Mouse (Mus musculus) midbrain, embryonic 16.5 days (tissue): ENCODE data around the gene Ttll1. TPM values are rescaled to one million over a fixed set of nuclear protein-coding genes. Genes with fewer than 3 reads are reported as not detected.

Experiments
- microRNA-seq: library from miRNA; unstranded; fragments of <30 nt; microRNA quantifications from one replicate; pipeline ENCODE4, GENCODE M21; 2017
- polyA plus RNA-seq: library from polyadenylated mRNA; unstranded; fragments of >200 nt; fragmentation: Nextera tagmentation; extraction: Ambion mirVana; gene quantifications from 2 replicates; pipeline ENCODE4 v1.2.1, GENCODE M21; 2015

The Ttll1 gene
- polyA plus RNA-seq, 1 experiment from 2014 or later, result 130 TPM

Small RNAs within 50 kb of the gene (microRNA-seq; reads per million reads assigned to microRNA genes)
- gene Gm24575, result not detected

Other genes starting within 250 kb of the Ttll1 start
- 45.1 and 45.6 TPM in 2 replicates for gene Arfgap3, start 160.6 kb downstream of the Ttll1 start, polyA plus RNA-seq
- 23.4 and 23.5 TPM in 2 replicates for gene Pacsin2, start 46.3 kb downstream of the Ttll1 start, polyA plus RNA-seq
- gene Bik, start 16.0 kb upstream of the Ttll1 start, polyA plus RNA-seq, result 0.26 and 0.55 TPM in 2 replicates
- gene Tspo, start 52.7 kb upstream of the Ttll1 start, polyA plus RNA-seq, result 5.8 and 6.1 TPM in 2 replicates
- gene Mcat, start 52.9 kb upstream of the Ttll1 start, polyA plus RNA-seq, result 25.9 and 30.3 TPM in 2 replicates
- gene Ttll12, start 84.3 kb upstream of the Ttll1 start, polyA plus RNA-seq, result 47.4 and 49.2 TPM in 2 replicates
- gene Scube1, start 214.1 kb upstream of the Ttll1 start, polyA plus RNA-seq, result 8.7 and 12.2 TPM in 2 replicates